Mouse (Mus musculus) erythroblast, adult 5-6 weeks (primary cell): ENCODE data around the gene Sstr3. TPM values are rescaled to one million over a fixed set of nuclear protein-coding genes. Genes with fewer than 3 reads are reported as not detected.
A peak's percentile ranks its signal among the peaks of the same experiment; 100 is the strongest.

Source experiments
- ATAC-seq: replicated peaks from 2 replicates; pipeline ENCODE4 v1.8.0; 2016; ENCODE audit warnings: moderate number of reproducible peaks, mild to moderate bottlenecking, moderate TSS enrichment, inconsistent platforms; ENCODE audit not compliant: poor library complexity, low FRiP score, severe bottlenecking
- total RNA-seq, 2 experiments: library from RNA; stranded (forward) in 1 of 2; stranded (reverse) in 1 of 2; fragments of 150-400 nt in 1 of 2; fragments of 200-764, 138-1000 nt in 1 of 2; gene quantifications; 2 replicates each; pipeline versions ENCODE4 v1.2.3 to v1.2.4; 2015 to 2017; ENCODE audit warnings: low replicate concordance in 2 of 2

Gene Sstr3
- total RNA-seq, 2 experiments from 2014 or later = not detected

- 0 out of 2 replicates have a peak, but pooled peaks have one; percentile 10 for ATAC-seq
These were observed 11.7 kb downstream of the Sstr3 start for GRCm38 (mm10) chr15:78532566-78533345.

- ATAC-seq = peak; percentile 74
These were observed 12.5 kb downstream of the Sstr3 start for GRCm38 (mm10) chr15:78531901-78532469.

- no peak for ATAC-seq
These were observed 13.1 kb downstream of the Sstr3 start for GRCm38 (mm10) chr15:78531451-78531720.

- no peak for ATAC-seq
These were observed 13.6 kb downstream of the Sstr3 start, which contains the start of gene C1qtnf6 for GRCm38 (mm10) chr15:78530671-78531450. Gene C1qtnf6 (minus strand): TSS chr15:78531416.

- ATAC-seq = no peak
These were observed 14.3 kb downstream of the Sstr3 start for GRCm38 (mm10) chr15:78530141-78530540.

GRCm38 (mm10) chr15:78529428-78529990, 15.0 kb downstream of the Sstr3 start:
- no peak for ATAC-seq

- no peak for ATAC-seq
These were observed 15.6 kb downstream of the Sstr3 start for GRCm38 (mm10) chr15:78528726-78529411.

- no peak for ATAC-seq
These were observed 16.5 kb downstream of the Sstr3 start for GRCm38 (mm10) chr15:78527973-78528372.

GRCm38 (mm10) chr15:78524163-78524562, 20.3 kb downstream of the Sstr3 start:
- ATAC-seq = no peak

- no peak for ATAC-seq
These were observed 22.6 kb downstream of the Sstr3 start for GRCm38 (mm10) chr15:78521892-78522291.

GRCm38 (mm10) chr15:78521331-78521730, 23.2 kb downstream of the Sstr3 start:
- ATAC-seq = no peak

- no peak for ATAC-seq
These were observed 24.3 kb downstream of the Sstr3 start for GRCm38 (mm10) chr15:78520112-78520715.

- ATAC-seq = no peak
These were observed 26.3 kb downstream of the Sstr3 start for GRCm38 (mm10) chr15:78518221-78518620.

- no peak for ATAC-seq
These were observed 28.7 kb downstream of the Sstr3 start for GRCm38 (mm10) chr15:78515759-78516158.

GRCm38 (mm10) chr15:78514393-78515146, 29.9 kb downstream of the Sstr3 start:
- peak; percentile 79 for ATAC-seq

GRCm38 (mm10) chr15:78513019-78513418, 31.5 kb downstream of the Sstr3 start:
- no peak for ATAC-seq

- ATAC-seq = no peak
These were observed 32.5 kb downstream of the Sstr3 start for GRCm38 (mm10) chr15:78511951-78512350.

- no peak for ATAC-seq
These were observed 33.7 kb downstream of the Sstr3 start for GRCm38 (mm10) chr15:78510736-78511135.

GRCm38 (mm10) chr15:78510121-78510576, 34.3 kb downstream of the Sstr3 start:
- ATAC-seq = no peak
